Mouse (Mus musculus) ES-E14 (cell line): ENCODE measurements around the gene Hmcn1.

ENCODE experiments used
- CHD2 ChIP-seq: IDR thresholded peaks from 2 replicates; pipeline ENCODE4 v1.6.1; 2014; ENCODE audit warnings: mild to moderate bottlenecking, low read depth, low read length, inconsistent platforms
- MAFK ChIP-seq: IDR thresholded peaks from 2 replicates; pipeline ENCODE4 v1.6.1; 2014; ENCODE audit warnings: mild to moderate bottlenecking, low read depth, low read length, inconsistent platforms; ENCODE audit not compliant: insufficient read depth
- ZC3H11A ChIP-seq: IDR thresholded peaks from 2 replicates; pipeline ENCODE4 v1.6.1; 2012; ENCODE audit warnings: low read depth, mild to moderate bottlenecking, inconsistent platforms, low read length, borderline replicate concordance
- ZNF384 ChIP-seq: IDR thresholded peaks from 2 replicates; pipeline ENCODE4 v1.6.1; 2012; ENCODE audit warnings: low read depth, low read length, inconsistent platforms

DNA sequence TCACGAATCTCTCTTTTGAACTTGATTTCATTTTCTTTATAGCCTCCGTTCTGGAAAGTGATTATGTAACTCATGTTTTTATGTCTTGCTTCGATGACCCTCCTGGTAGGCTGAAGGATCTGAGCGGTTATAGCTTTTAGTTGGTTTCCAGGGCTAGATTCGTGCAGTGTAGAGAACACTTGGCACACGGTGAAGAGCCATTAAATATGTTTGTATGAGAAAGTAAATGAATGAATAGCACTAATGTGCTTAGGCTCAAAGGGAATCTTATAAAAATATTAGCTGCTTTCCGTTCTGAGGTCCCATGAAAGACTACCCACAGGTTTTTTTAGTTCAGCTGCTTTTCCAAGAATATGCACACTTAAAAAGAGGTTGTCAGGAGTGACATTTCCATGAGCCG lies 458.6 kb downstream of the Hmcn1 start:
- no peak for TF ChIP-seq CHD2
- TF ChIP-seq ZC3H11A: no peak
- TF ChIP-seq ZNF384: no peak
- TF ChIP-seq MAFK: no peak
